Mouse (Mus musculus) liver, embryonic 16.5 days (tissue): ENCODE data around the gene Npas2. TPM values are rescaled to one million over a fixed set of nuclear protein-coding genes. Genes with fewer than 3 reads are reported as not detected.

Source experiments
- ATAC-seq: fragments of 200-750 bp; cut with Nextera tagmentation; 2 replicates; pipeline ENCODE4 v1.8.0; 2017; ENCODE audit warnings: low read depth, mild to moderate bottlenecking, moderate number of reproducible peaks, moderate library complexity
- H3K27ac ChIP-seq: fragments of 300-500 bp; sonication (generic); 2 replicates; pipeline ENCODE4 v1.5.1; 2014; ENCODE audit warnings: mild to moderate bottlenecking, low read length
- H3K27me3 ChIP-seq: fragments of 300-500 bp; sonication (generic); 2 replicates; pipeline ENCODE4 v1.6.1; 2014; ENCODE audit warnings: low read depth, low read length, mixed read lengths; ENCODE audit not compliant: control insufficient read depth, insufficient read depth
- H3K36me3 ChIP-seq: fragments of 300-500 bp; sonication (generic); 2 replicates; pipeline ENCODE4 v1.6.1; 2014; ENCODE audit warnings: mild to moderate bottlenecking; ENCODE audit not compliant: control insufficient read depth, insufficient read depth
- H3K4me1 ChIP-seq: fragments of 300-500 bp; sonication (generic); 2 replicates; pipeline ENCODE4 v1.6.1; 2014; ENCODE audit warnings: low read depth, low read length, mixed read lengths; ENCODE audit not compliant: control insufficient read depth
- H3K4me2 ChIP-seq: fragments of 300-500 bp; sonication (generic); 2 replicates; pipeline ENCODE4 v1.6.1; 2014; ENCODE audit warnings: low read depth, low read length, mixed read lengths
- H3K4me3 ChIP-seq: fragments of 300-500 bp; sonication (generic); 2 replicates; pipeline ENCODE4 v1.5.1; 2014; ENCODE audit warnings: low read depth, mild to moderate bottlenecking, low read length
- H3K9ac ChIP-seq: fragments of 300-500 bp; sonication (generic); 2 replicates; pipeline ENCODE4 v1.6.1; 2014; ENCODE audit warnings: low read depth, low read length
- H3K9me3 ChIP-seq: fragments of 300-500 bp; sonication (generic); replicated peaks from 2 replicates; pipeline ENCODE4 v1.6.1; 2016; ENCODE audit warnings: low read length; ENCODE audit not compliant: control insufficient read depth
- WGBS: fragments of 180-500 bp; shearing (Covaris S2); extraction: QIAGEN DNeasy Blood & Tissue Kit; methylation state at CpG from one replicate; pipeline ENCODE4 v1.1.7; 2014; ENCODE audit not compliant: insufficient replicate concordance; 5-methylcytosine and 5-hydroxymethylcytosine counted together
- polyA plus RNA-seq: library from polyadenylated mRNA; unstranded; fragments of >200 nt; fragmentation: Nextera tagmentation; extraction: Ambion mirVana; gene quantifications from 2 replicates; pipeline ENCODE4 v1.2.1, GENCODE M21; 2015

Npas2 gene
- polyA plus RNA-seq, 1 experiment from 2014 or later = 0.42 TPM

DNA sequence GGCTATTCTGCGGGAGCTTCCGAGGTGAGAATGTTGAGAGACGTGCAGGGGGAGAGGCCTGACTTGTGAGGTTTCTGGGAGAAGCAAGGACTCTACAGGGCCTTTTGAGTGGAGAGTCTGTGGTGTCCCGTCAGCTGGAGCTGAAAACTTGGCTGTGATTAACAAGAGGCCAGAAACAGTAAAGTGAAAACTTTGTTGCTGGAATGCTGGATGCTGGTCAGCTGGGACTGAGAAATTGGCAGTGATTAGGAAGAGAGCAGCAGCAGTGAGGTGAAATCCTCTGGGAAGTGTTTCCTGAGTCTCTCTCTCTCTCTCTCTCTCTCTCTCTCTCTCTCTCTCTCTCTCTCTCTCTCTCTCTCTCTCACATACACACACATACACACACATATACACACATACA, 148.3 kb downstream of the Npas2 start:
- no peak overlapping the region for H3K4me2 ChIP-seq
- WGBS = 64% methylated on average over 4 of the region's 4 CpGs
- no peak for ATAC-seq

DNA sequence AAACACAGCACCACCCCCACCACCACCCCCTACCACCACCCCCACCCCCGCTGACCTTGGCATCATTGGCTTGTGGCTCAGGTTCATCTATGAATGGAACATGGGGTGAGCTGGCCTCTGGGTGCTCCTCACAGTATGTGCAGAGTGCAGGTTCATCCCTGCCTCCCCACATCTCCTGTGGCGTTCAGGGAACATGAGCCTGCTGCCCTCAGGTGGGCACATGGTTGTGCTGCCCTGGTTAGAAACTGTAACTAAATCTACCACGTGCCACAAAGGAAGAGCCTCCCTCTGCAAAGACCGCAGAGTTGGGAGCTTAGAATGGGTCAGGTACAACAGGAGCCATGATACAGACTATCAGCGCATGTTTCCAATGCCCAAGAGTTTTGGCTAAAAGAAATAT, 149.7 kb downstream of the Npas2 start:
- H3K36me3 ChIP-seq = no peaks in the 10 kb centered on the region
- no peaks in the 10 kb centered on the region; the same call in 1 of the 2 replicates for H3K27me3 ChIP-seq
- WGBS = 61% methylated on average over 5 of the region's 5 CpGs
- ATAC-seq = no peak
- no peak overlapping the region for H3K4me3 ChIP-seq
- H3K4me2 ChIP-seq = no peak overlapping the region
- no peak overlapping the region for H3K27ac ChIP-seq
- H3K9me3 ChIP-seq = no peaks in the 10 kb centered on the region
- H3K4me1 ChIP-seq = no peaks in the 10 kb centered on the region
- H3K9ac ChIP-seq = no peak overlapping the region

More for the DNA sequence above, 148.3 kb downstream of the Npas2 start:
- no peaks in the 10 kb centered on the region for H3K36me3 ChIP-seq
- no peak overlapping the region for H3K4me3 ChIP-seq
- no peaks in the 10 kb centered on the region for H3K9me3 ChIP-seq
- no peak overlapping the region for H3K27ac ChIP-seq
- H3K4me1 ChIP-seq = no peaks in the 10 kb centered on the region
- no peak overlapping the region for H3K9ac ChIP-seq
- H3K27me3 ChIP-seq = no peaks in the 10 kb centered on the region; the same call in 1 of the 2 replicates

DNA sequence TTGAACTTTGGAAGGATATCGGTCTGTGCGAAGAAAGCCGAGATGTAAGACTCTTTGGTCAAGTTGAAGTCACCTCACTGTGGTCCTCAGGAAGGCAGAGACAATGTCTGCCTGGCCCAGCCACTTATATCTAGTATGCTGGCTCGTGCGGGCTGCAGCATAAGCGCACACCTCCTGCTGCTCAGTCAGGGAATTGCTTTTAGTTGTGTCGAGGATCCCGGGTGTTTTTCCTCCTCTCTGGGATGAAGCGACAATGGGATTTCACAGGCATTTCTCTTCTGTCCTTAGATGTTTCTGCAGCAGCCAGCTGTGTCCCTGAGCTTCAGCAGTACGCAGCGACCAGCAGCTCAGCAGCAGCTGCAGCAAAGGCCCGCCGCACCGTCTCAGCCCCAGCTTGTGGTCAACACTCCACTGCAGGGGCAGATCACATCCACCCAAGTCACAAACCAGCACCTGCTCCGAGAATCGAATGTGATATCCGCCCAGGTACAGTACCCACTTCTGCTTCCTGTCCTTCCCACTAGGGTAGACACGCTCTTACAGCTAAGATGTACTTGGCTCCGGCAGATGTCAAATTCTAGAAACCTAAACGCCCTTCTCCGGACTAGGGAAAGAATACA, 151.6 kb downstream of the Npas2 start:
- no peaks in the 10 kb centered on the region for H3K36me3 ChIP-seq
- H3K4me3 ChIP-seq = no peak overlapping the region
- H3K27me3 ChIP-seq = no peaks in the 10 kb centered on the region
- no peaks in the 10 kb centered on the region for H3K9me3 ChIP-seq
- no peak for ATAC-seq
- no peak overlapping the region for H3K4me2 ChIP-seq
- WGBS = 49% methylated on average over 21 of the region's 21 CpGs
- no peaks in the 10 kb centered on the region for H3K4me1 ChIP-seq
- H3K27ac ChIP-seq = no peak overlapping the region
- H3K9ac ChIP-seq = no peak overlapping the region

DNA sequence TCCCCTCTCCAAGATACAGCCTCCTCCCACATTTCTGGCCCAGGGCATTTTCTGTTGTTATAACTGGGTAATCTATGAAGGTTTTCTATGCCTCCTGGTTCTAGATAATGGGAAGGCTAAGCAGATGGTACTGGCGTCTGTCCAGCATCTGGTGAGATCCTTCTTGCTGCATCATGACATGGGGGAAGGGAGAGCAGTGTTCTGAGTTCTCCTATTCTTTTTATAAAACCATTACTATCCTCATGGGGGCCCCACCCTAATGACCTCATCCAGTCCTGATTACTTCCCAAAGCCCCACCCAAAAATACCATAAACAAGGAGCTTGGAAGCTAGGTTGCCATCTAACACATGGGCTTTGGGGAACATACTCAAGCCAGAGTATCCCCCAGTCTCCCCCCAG, 155.5 kb downstream of the Npas2 start:
- Histone ChIP-seq H3K9ac (no peak overlapping the region), H3K4me2 (no peak overlapping the region), H3K27me3 (no peaks in the 10 kb centered on the region), H3K4me1 (no peaks in the 10 kb centered on the region), H3K4me3 (no peak overlapping the region), H3K36me3 (no peaks in the 10 kb centered on the region), H3K9me3 (no peaks in the 10 kb centered on the region), H3K27ac (no peak overlapping the region)
- no peak for ATAC-seq
- WGBS = 38% methylated on average over 1 of the region's 1 CpGs

DNA sequence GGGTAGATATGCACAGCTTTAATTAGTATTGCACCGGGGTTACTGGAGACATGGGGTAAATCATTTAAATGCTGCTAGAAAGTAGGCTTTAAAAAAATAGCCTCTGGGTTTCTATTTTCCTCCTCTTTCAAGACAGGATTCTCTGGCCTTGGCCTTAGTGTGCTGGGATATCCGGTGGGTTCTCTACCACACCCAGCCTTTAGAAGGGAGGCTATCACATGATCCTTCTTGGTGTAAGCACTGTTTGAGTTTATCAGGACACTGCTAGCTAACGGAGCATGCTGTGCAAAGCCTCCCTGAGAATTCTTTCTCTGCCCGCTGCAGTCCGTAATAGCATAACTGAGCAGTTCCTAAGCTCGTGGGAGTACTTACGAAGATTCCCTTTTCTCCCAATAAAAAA, 155.9 kb downstream of the Npas2 start:
- no peaks in the 10 kb centered on the region for H3K36me3 ChIP-seq
- H3K4me3 ChIP-seq = no peak overlapping the region
- WGBS = 66% methylated on average over 7 of the region's 7 CpGs
- H3K27me3 ChIP-seq = no peaks in the 10 kb centered on the region
- no peak overlapping the region for H3K4me2 ChIP-seq
- H3K9me3 ChIP-seq = no peaks in the 10 kb centered on the region
- H3K9ac ChIP-seq = no peak overlapping the region
- ATAC-seq = no peak
- no peaks in the 10 kb centered on the region for H3K4me1 ChIP-seq
- H3K27ac ChIP-seq = no peak overlapping the region

DNA sequence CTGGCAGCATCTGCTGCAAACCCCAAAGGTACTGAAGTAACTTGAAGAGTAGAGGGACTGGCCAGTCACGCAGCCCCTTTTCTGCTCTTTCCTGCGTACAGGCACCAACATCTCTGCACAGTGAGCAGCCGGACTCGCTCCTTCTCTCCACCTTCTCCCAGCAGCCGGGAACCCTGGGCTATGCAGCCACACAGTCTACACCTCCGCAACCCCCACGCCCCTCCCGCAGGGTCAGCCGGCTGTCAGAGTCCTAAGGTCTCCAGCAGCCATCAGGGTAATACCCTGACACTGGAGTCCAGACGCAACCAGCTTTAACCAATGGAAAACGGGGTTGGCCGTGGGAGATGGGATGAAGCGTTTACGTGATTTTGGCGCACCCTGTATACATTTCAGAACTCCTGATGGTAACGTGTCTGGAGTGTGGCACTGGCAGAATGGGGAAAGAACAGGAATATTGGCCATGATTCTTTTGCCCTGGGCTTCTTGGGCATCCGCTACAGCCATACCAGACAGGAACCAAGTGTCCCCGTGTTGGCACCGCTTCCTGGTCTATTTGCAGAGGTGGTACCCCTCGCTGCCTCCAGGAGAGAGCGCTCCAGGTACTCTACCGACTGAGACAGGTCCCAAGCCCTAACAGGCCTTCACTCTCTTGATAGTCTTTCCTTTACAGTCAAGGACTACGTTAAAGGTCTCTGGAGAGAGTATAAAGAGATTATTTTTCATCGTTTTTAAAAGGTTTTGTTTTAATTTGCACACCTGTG, 168.4 kb downstream of the Npas2 start:
- peak; percentile 52; the same call in 1 of the 2 replicates for ATAC-seq
- H3K36me3 ChIP-seq = no peaks in the 10 kb centered on the region
- peak overlapping the region; percentile 11; the same call in 1 of the 2 replicates for H3K4me2 ChIP-seq
- no peak overlapping the region for H3K9ac ChIP-seq
- WGBS = 47% methylated on average over 24 of the region's 24 CpGs
- H3K27ac ChIP-seq = no peak overlapping the region
- H3K4me3 ChIP-seq = no peak overlapping the region
- H3K27me3 ChIP-seq = no peaks in the 10 kb centered on the region
- peaks cover 6% of the 10 kb centered on the region for H3K4me1 ChIP-seq
- H3K9me3 ChIP-seq = no peaks in the 10 kb centered on the region

DNA sequence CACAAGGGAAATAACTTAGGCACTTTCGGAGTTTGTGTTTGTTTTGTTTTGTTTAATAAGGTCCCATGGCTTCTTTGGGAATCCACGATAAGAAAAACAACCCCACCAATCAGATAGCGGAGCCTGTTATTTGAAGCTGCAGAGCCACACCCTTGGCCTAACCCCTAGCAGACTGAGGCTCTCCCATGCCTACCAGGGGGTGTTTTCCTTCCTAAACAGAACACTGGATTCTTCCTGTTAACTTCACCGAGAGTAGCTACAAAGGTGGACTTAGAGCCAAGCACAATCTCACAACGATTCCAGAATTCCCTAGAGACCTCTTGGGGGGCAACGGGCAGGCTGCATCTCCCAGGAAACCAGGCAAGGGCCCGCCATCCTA, 169.0 kb downstream of the Npas2 start:
- no peak overlapping the region for H3K9ac ChIP-seq
- H3K4me1 ChIP-seq = peaks cover 12% of the 10 kb centered on the region
- peak; percentile 63 for ATAC-seq
- H3K27ac ChIP-seq = no peak overlapping the region
- no peaks in the 10 kb centered on the region for H3K36me3 ChIP-seq
- no peak overlapping the region for H3K4me3 ChIP-seq
- WGBS = 40% methylated on average over 7 of the region's 7 CpGs
- H3K4me2 ChIP-seq = peak overlapping the region; percentile 11; the same call in 1 of the 2 replicates
- no peaks in the 10 kb centered on the region for H3K27me3 ChIP-seq
- H3K9me3 ChIP-seq = no peaks in the 10 kb centered on the region

DNA sequence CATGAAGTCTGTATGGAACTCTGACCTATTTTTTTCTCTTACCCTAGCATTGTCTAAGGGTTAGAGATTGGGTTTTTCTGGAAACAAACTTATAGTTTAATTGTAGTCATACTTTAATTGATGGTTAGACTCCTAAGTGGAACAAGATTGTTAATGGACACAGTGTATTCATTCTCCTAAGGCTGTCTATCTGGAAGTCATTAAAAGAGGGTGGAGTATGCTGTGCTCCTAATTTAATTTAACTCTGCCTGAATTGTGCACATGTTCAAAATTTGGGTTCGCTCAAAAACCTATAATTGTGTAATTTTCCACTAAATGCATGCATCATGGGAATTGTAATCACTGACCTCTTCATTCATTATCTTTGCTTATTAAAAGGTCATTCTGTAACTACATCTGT, 172.0 kb downstream of the Npas2 start:
- no peak for ATAC-seq
- WGBS = 60% methylated on average over 1 of the region's 1 CpGs
- Histone ChIP-seq H3K4me3 (no peak overlapping the region), H3K4me2 (no peak overlapping the region), H3K9ac (no peak overlapping the region), H3K27ac (no peak overlapping the region), H3K9me3 (no peaks in the 10 kb centered on the region), H3K27me3 (no peaks in the 10 kb centered on the region), H3K4me1 (peaks cover 29% of the 10 kb centered on the region), H3K36me3 (peaks cover 13% of the 10 kb centered on the region)

DNA sequence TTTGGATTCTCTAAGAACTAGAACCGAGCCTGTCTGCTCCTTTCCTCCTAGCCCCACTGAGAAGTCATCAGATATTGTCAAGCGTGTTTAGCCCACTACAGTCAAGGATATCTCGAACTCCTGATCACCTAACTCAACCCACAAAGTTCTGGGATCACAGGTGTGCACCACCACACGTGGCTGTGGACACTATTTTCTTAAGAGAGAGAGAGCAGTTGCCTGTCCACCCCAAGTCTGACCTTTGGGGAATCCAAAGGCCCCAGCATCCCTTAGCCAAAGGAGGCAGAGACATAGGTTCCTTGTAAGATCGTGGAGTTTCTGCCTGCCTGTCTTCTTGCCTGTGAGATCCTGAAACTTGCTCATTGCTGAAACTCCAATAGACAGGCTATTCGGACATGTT, 173.5 kb downstream of the Npas2 start:
- H3K4me2 ChIP-seq = peak overlapping the region; percentile 75

More for the DNA sequence above, 173.5 kb downstream of the Npas2 start:
- Histone ChIP-seq H3K4me1 (peaks cover 25% of the 10 kb centered on the region), H3K4me3 (peak overlapping the region; percentile 87), H3K9me3 (no peaks in the 10 kb centered on the region), H3K27me3 (no peaks in the 10 kb centered on the region), H3K36me3 (peaks cover 27% of the 10 kb centered on the region), H3K9ac (no peak overlapping the region; the same call in 1 of the 2 replicates), H3K27ac (no peak overlapping the region; the same call in 1 of the 2 replicates)
- no peak for ATAC-seq
- WGBS = 22% methylated on average over 6 of the region's 6 CpGs
